In the genomic region with DNA sequence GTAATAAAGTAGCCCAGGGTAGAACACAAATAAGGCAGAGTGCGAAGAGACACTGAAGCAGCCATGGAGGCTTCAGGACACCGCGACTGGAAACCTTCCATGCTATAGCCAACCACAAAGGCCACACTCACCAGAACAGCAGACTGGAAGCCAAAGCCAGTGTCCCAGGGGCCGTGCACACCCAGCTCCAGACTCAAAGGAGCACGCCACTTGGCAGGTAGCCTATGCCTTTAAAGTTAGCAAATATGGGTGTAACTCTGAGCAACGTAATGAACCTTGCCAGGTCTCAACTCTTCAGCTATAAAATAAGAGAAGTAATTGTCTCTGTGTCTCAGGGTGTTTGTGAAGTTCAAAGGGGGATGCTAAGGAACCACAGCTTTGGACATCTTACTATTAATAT, we compare ENCODE assay signal across 27 mouse cellular contexts. TPM values are rescaled to one million over a fixed set of nuclear protein-coding genes. Genes with fewer than 3 reads are reported as not detected.
A peak's percentile ranks its signal among the peaks of the same experiment; 100 is the strongest.
DNase-seq lines count a peak whose midpoint lies in the region; ATAC-seq and TF ChIP-seq lines count a peak whose summit lies in the region.
"Had no signal": no experiment of that assay in that cellular context is flagged by ENCODE, and none has a peak within 500 bp of the region (broad histone marks: within the 10 kb centered on the region; RNA-seq: fewer than 3 reads in every experiment).

No protein-coding gene starts in this region.

- H3K9ac ChIP-seq in heart, embryonic 16.5 days (ENCODE audit: low read length) = no peak overlapping the region
- no peak overlapping the region for H3K9ac ChIP-seq in heart, embryonic 12.5 days
- H3K9ac ChIP-seq in lung, postnatal 0 days (replicated peaks; ENCODE audit: low read depth) = no peak overlapping the region
- no peak overlapping the region for H3K9ac ChIP-seq in stomach, embryonic 16.5 days (ENCODE audit: low read length)
- H3K9ac ChIP-seq: embryonic facial prominence, embryonic 13.5 days; forebrain, embryonic 12.5 days; forebrain, embryonic 15.5 days; heart, embryonic 15.5 days; hindbrain, embryonic 14.5 days had no signal

- no peak for TF ChIP-seq EP300 in lung, postnatal 0 days (IDR thresholded peaks at IDR 0.05)

- ATAC-seq in heart, embryonic 16.5 days (replicated peaks; ENCODE audit: extremely low read depth, insufficient read depth, low FRiP score) = no peak
- ATAC-seq in heart, embryonic 12.5 days (ENCODE audit: insufficient number of reproducible peaks, low FRiP score) = no peak
- ATAC-seq in lung, postnatal 0 days = no peak
- peak; percentile 47; the same call in 1 of the 2 replicates for ATAC-seq in stomach, embryonic 16.5 days (ENCODE audit: insufficient read depth, low FRiP score)
- no peak for ATAC-seq in cerebellum, adult (ENCODE audit: insufficient number of reproducible peaks, low FRiP score, low TSS enrichment)
- ATAC-seq: activated CD4-positive, CD25-positive, alpha-beta regulatory T cell, adult 4 months; forebrain, embryonic 15.5 days; inflammation-experienced regulatory T-cells, adult 6 months had no signal

- no peaks in the 10 kb centered on the region for H3K36me3 ChIP-seq in heart, embryonic 16.5 days (ENCODE audit: control insufficient read depth, insufficient read depth)
- H3K36me3 ChIP-seq in heart, embryonic 12.5 days = no peaks in the 10 kb centered on the region
- no peaks in the 10 kb centered on the region for H3K36me3 ChIP-seq in lung, postnatal 0 days (ENCODE audit: insufficient read depth, low read length)
- H3K36me3 ChIP-seq in stomach, embryonic 16.5 days (ENCODE audit: control insufficient read depth, insufficient read depth, low read length) = no peaks in the 10 kb centered on the region
- H3K36me3 ChIP-seq: embryonic facial prominence, embryonic 10.5 days; embryonic facial prominence, embryonic 13.5 days; forebrain, embryonic 12.5 days; forebrain, embryonic 15.5 days; heart, embryonic 15.5 days had no signal

- H3K4me3 ChIP-seq in heart, embryonic 16.5 days (ENCODE audit: low read length) = no peak overlapping the region
- no peak overlapping the region for H3K4me3 ChIP-seq in heart, embryonic 12.5 days
- H3K4me3 ChIP-seq in lung, postnatal 0 days (ENCODE audit: low read depth, low read length) = no peak overlapping the region
- no peak overlapping the region for H3K4me3 ChIP-seq in stomach, embryonic 16.5 days (replicated peaks; ENCODE audit: low read length)
- H3K4me3 ChIP-seq: embryonic facial prominence, embryonic 10.5 days; embryonic facial prominence, embryonic 13.5 days; erythroblast, embryonic 14.5 days; forebrain, embryonic 12.5 days; forebrain, embryonic 15.5 days; heart, embryonic 15.5 days had no signal

- H3K27ac ChIP-seq in heart, embryonic 16.5 days (ENCODE audit: low read length) = peak overlapping the region; percentile 27; the same call in 1 of the 2 replicates
- no peak overlapping the region for H3K27ac ChIP-seq in heart, embryonic 12.5 days (ENCODE audit: poor library complexity, severe bottlenecking)
- no peak overlapping the region for H3K27ac ChIP-seq in lung, postnatal 0 days (ENCODE audit: low read length)
- no peak overlapping the region for H3K27ac ChIP-seq in stomach, embryonic 16.5 days (ENCODE audit: low read length)
- H3K27ac ChIP-seq: embryonic facial prominence, embryonic 10.5 days; embryonic facial prominence, embryonic 13.5 days; forebrain, embryonic 12.5 days; forebrain, embryonic 15.5 days; hindbrain, embryonic 14.5 days; hindbrain, postnatal 0 days had no signal

- peak; percentile 49 for DNase-seq in lung, postnatal 0 days (ENCODE audit: low spot score)
- no peak for DNase-seq in lung, adult 18-20 months
- DNase-seq: adrenal gland, postnatal 14 days; cerebellum, adult 11-12 months; cerebellum, adult 8-10 months; cerebellum, postnatal 10 days; cerebellum, postnatal 36 days; embryo, embryonic 11 days; gastrocnemius, postnatal 25 days; heart, adult 18-20 months; heart, postnatal 14 days; heart, postnatal 4 days had no signal

- WGBS in heart, embryonic 16.5 days = 75% methylated on average over 6 of the region's 6 CpGs
- WGBS in heart, embryonic 12.5 days = 93% methylated on average over 6 of the region's 6 CpGs
- WGBS in lung, postnatal 0 days = 60% methylated on average over 6 of the region's 6 CpGs
- 74% methylated on average over 6 of the region's 6 CpGs for WGBS in stomach, embryonic 16.5 days

- no peak for TF ChIP-seq CTCF in lung, postnatal 0 days (IDR thresholded peaks at IDR 0.05)

- no peaks in the 10 kb centered on the region for H3K9me3 ChIP-seq in heart, embryonic 16.5 days (replicated peaks; ENCODE audit: control insufficient read depth, low read length)
- no peaks in the 10 kb centered on the region for H3K9me3 ChIP-seq in heart, embryonic 12.5 days (replicated peaks)
- H3K9me3 ChIP-seq in lung, postnatal 0 days (ENCODE audit: low read length) = no peaks in the 10 kb centered on the region
- H3K9me3 ChIP-seq in stomach, embryonic 16.5 days (replicated peaks; ENCODE audit: control insufficient read depth, low read length) = no peaks in the 10 kb centered on the region
- H3K9me3 ChIP-seq: embryonic facial prominence, embryonic 10.5 days; embryonic facial prominence, embryonic 13.5 days; forebrain, embryonic 12.5 days; forebrain, embryonic 15.5 days; heart, embryonic 15.5 days had no signal

- H3K4me1 ChIP-seq in heart, embryonic 16.5 days (ENCODE audit: control insufficient read depth, insufficient read depth, low read length) = peaks cover 8% of the 10 kb centered on the region
- H3K4me1 ChIP-seq in heart, embryonic 12.5 days (replicated peaks) = peaks cover 9% of the 10 kb centered on the region
- H3K4me1 ChIP-seq in lung, postnatal 0 days (ENCODE audit: insufficient read depth, low read depth, low read length) = no peaks in the 10 kb centered on the region
- no peaks in the 10 kb centered on the region for H3K4me1 ChIP-seq in stomach, embryonic 16.5 days (ENCODE audit: control insufficient read depth, insufficient read depth, low read length)
- H3K4me1 ChIP-seq: embryonic facial prominence, embryonic 13.5 days; forebrain, embryonic 12.5 days had no signal

- H3K27me3 ChIP-seq in heart, embryonic 16.5 days (ENCODE audit: control insufficient read depth, insufficient read depth, low read length) = no peaks in the 10 kb centered on the region
- H3K27me3 ChIP-seq in heart, embryonic 12.5 days (replicated peaks) = no peaks in the 10 kb centered on the region
- no peaks in the 10 kb centered on the region for H3K27me3 ChIP-seq in lung, postnatal 0 days (replicated peaks; ENCODE audit: insufficient read depth, low read length)
- H3K27me3 ChIP-seq in stomach, embryonic 16.5 days (ENCODE audit: control insufficient read depth, insufficient read depth, low read length) = no peaks in the 10 kb centered on the region
- H3K27me3 ChIP-seq: embryonic facial prominence, embryonic 13.5 days; forebrain, embryonic 12.5 days; forebrain, embryonic 15.5 days; heart, embryonic 15.5 days had no signal

- H3K4me2 ChIP-seq in heart, embryonic 16.5 days (ENCODE audit: low read depth, low read length) = no peak overlapping the region
- no peak overlapping the region for H3K4me2 ChIP-seq in heart, embryonic 12.5 days
- H3K4me2 ChIP-seq in lung, postnatal 0 days (replicated peaks; ENCODE audit: low read depth, low read length) = no peak overlapping the region
- H3K4me2 ChIP-seq in stomach, embryonic 16.5 days (ENCODE audit: low read depth, low read length) = no peak overlapping the region
- H3K4me2 ChIP-seq: embryonic facial prominence, embryonic 13.5 days; forebrain, embryonic 12.5 days; forebrain, embryonic 15.5 days; heart, embryonic 11.5 days; heart, embryonic 15.5 days; hindbrain, embryonic 14.5 days had no signal

RNA-seq across cellular contexts. Expression of a gene that starts 2.9 kb away (rescaled TPM):
- polyA plus RNA-seq in heart, embryonic 16.5 days (2015; fragmentation: Nextera tagmentation; extraction: Ambion mirVana) = 17.3 and 17.8 TPM in 2 replicates
- 10.5 and 10.9 TPM in 2 replicates for polyA plus RNA-seq in heart, embryonic 12.5 days (2016; fragmentation: Nextera tagmentation; extraction: Ambion mirVana)
- polyA plus RNA-seq in lung, postnatal 0 days (2015; fragmentation: Nextera tagmentation; extraction: Ambion mirVana) = 3.1 and 3.9 TPM in 2 replicates
- 3.6 and 4.3 TPM in 2 replicates for polyA plus RNA-seq in stomach, embryonic 16.5 days (2015; fragmentation: Nextera tagmentation; extraction: Ambion mirVana)
